In genomic region chr8:120208113-120208512, GRCm38 (mm10) we compare ENCODE assay signal across 31 mouse cellular contexts. TPM values are rescaled to one million over a fixed set of nuclear protein-coding genes. Genes with fewer than 3 reads are reported as not detected.
DNase-seq lines count a peak whose midpoint lies in the region; ATAC-seq and TF ChIP-seq lines count a peak whose summit lies in the region.
"Had no signal": no experiment of that assay in that cellular context is flagged by ENCODE, and none has a peak within 500 bp of the region (broad histone marks: within the 10 kb centered on the region; RNA-seq: fewer than 3 reads in every experiment).

No protein-coding gene starts in this region.

- no peaks in the 10 kb centered on the region for H3K27me3 ChIP-seq in lung, postnatal 0 days (replicated peaks; ENCODE audit: insufficient read depth, low read length)
- peaks cover 5% of the 10 kb centered on the region for H3K27me3 ChIP-seq in embryonic facial prominence, embryonic 10.5 days (replicated peaks; ENCODE audit: low read depth, poor library complexity, severe bottlenecking)
- peaks cover 14% of the 10 kb centered on the region; the same call in 1 of the 2 replicates for H3K27me3 ChIP-seq in limb, embryonic 10.5 days (ENCODE audit: low read depth, poor library complexity, severe bottlenecking)
- no peaks in the 10 kb centered on the region; the same call in 1 of the 2 replicates for H3K27me3 ChIP-seq in heart, embryonic 12.5 days (replicated peaks)
- H3K27me3 ChIP-seq: heart, embryonic 15.5 days; limb, embryonic 13.5 days; midbrain, embryonic 13.5 days; stomach, embryonic 15.5 days had no signal

- no peak overlapping the region for H3K4me3 ChIP-seq in lung, postnatal 0 days (ENCODE audit: low read depth, low read length)
- 0 out of 2 replicates have a peak overlapping the region, but pooled peaks have one; percentile 8 for H3K4me3 ChIP-seq in embryonic facial prominence, embryonic 10.5 days
- no peak overlapping the region for H3K4me3 ChIP-seq in limb, embryonic 10.5 days
- no peak overlapping the region for H3K4me3 ChIP-seq in heart, embryonic 12.5 days
- H3K4me3 ChIP-seq: heart, embryonic 15.5 days; limb, embryonic 13.5 days; lung, embryonic 15.5 days; megakaryocyte, embryonic 14.5 days; midbrain, embryonic 13.5 days; stomach, embryonic 15.5 days had no signal

- no peak overlapping the region for H3K4me2 ChIP-seq in lung, postnatal 0 days (replicated peaks; ENCODE audit: low read depth, low read length)
- no peak overlapping the region for H3K4me2 ChIP-seq in heart, embryonic 12.5 days
- H3K4me2 ChIP-seq: heart, embryonic 15.5 days; limb, embryonic 13.5 days; liver, embryonic 11.5 days; lung, embryonic 15.5 days; midbrain, embryonic 13.5 days; stomach, embryonic 15.5 days had no signal

- TF ChIP-seq EP300 in lung, postnatal 0 days (IDR thresholded peaks at IDR 0.05): peak; percentile 73

- no peak overlapping the region for H3K9ac ChIP-seq in lung, postnatal 0 days (replicated peaks; ENCODE audit: low read depth)
- H3K9ac ChIP-seq in heart, embryonic 12.5 days: no peak overlapping the region
- H3K9ac ChIP-seq: heart, embryonic 15.5 days; limb, embryonic 13.5 days; lung, embryonic 15.5 days; midbrain, embryonic 13.5 days; stomach, embryonic 15.5 days had no signal

- 41% methylated on average over 11 of the region's 11 CpGs for WGBS in lung, postnatal 0 days
- WGBS in embryonic facial prominence, embryonic 10.5 days: 67% methylated on average over 11 of the region's 11 CpGs
- 44% methylated on average over 11 of the region's 11 CpGs for WGBS in limb, embryonic 10.5 days
- 77% methylated on average over 11 of the region's 11 CpGs for WGBS in heart, embryonic 12.5 days

- DNase-seq in lung, postnatal 0 days (ENCODE audit: low spot score): peak; percentile 36
- DNase-seq in lung, postnatal 36 days: no peak
- DNase-seq in MN1 (ENCODE audit: low spot score): peak; percentile 31
- no peak for DNase-seq in embryonic facial prominence, embryonic 10.5 days (ENCODE audit: low spot score)
- no peak for DNase-seq in limb, embryonic 10.5 days (ENCODE audit: low spot score)
- no peak for DNase-seq in right cerebral cortex, adult 2 months (ENCODE audit: low spot score in 2 of 2)
- DNase-seq: adrenal gland, postnatal 10 days; cerebellum, adult 11 months; cerebellum, adult 9-10 months; embryo, embryonic 11 days; gastrocnemius, postnatal 14 days; kidney, adult 9 months; kidney, postnatal 10 days; layer of hippocampus, adult 9-11 months; right cerebral cortex, postnatal 14 days; thymus, postnatal 14 days had no signal

- no peak overlapping the region for H3K27ac ChIP-seq in lung, postnatal 0 days (ENCODE audit: low read length)
- peak overlapping the region; percentile 72 for H3K27ac ChIP-seq in embryonic facial prominence, embryonic 10.5 days (replicated peaks)
- peak overlapping the region; percentile 53; the same call in 1 of the 2 replicates for H3K27ac ChIP-seq in limb, embryonic 10.5 days
- H3K27ac ChIP-seq in heart, embryonic 12.5 days (ENCODE audit: poor library complexity, severe bottlenecking): no peak overlapping the region
- H3K27ac ChIP-seq: heart, embryonic 15.5 days; limb, embryonic 13.5 days; lung, embryonic 15.5 days; midbrain, embryonic 13.5 days; stomach, embryonic 15.5 days had no signal

- no peaks in the 10 kb centered on the region for H3K36me3 ChIP-seq in lung, postnatal 0 days (ENCODE audit: insufficient read depth, low read length)
- H3K36me3 ChIP-seq in embryonic facial prominence, embryonic 10.5 days (replicated peaks): no peaks in the 10 kb centered on the region
- H3K36me3 ChIP-seq in limb, embryonic 10.5 days: no peaks in the 10 kb centered on the region
- H3K36me3 ChIP-seq in heart, embryonic 12.5 days: no peaks in the 10 kb centered on the region
- H3K36me3 ChIP-seq: heart, embryonic 15.5 days; limb, embryonic 13.5 days; lung, embryonic 15.5 days; midbrain, embryonic 13.5 days; stomach, embryonic 15.5 days had no signal

- no peak for TF ChIP-seq CTCF in lung, postnatal 0 days (IDR thresholded peaks at IDR 0.05)

- peaks cover 11% of the 10 kb centered on the region for H3K4me1 ChIP-seq in lung, postnatal 0 days (ENCODE audit: insufficient read depth, low read depth, low read length)
- peaks cover 44% of the 10 kb centered on the region for H3K4me1 ChIP-seq in embryonic facial prominence, embryonic 10.5 days
- H3K4me1 ChIP-seq in limb, embryonic 10.5 days: peaks cover 44% of the 10 kb centered on the region
- peaks cover 29% of the 10 kb centered on the region for H3K4me1 ChIP-seq in heart, embryonic 12.5 days (replicated peaks)

- no peaks in the 10 kb centered on the region for H3K9me3 ChIP-seq in lung, postnatal 0 days (ENCODE audit: low read length)
- H3K9me3 ChIP-seq in embryonic facial prominence, embryonic 10.5 days: no peaks in the 10 kb centered on the region
- H3K9me3 ChIP-seq in limb, embryonic 10.5 days (replicated peaks): no peaks in the 10 kb centered on the region
- no peaks in the 10 kb centered on the region for H3K9me3 ChIP-seq in heart, embryonic 12.5 days (replicated peaks)
- H3K9me3 ChIP-seq: heart, embryonic 15.5 days; limb, embryonic 13.5 days; lung, embryonic 15.5 days; megakaryocyte, embryonic 14.5 days; midbrain, embryonic 13.5 days; stomach, embryonic 15.5 days had no signal

- peak; percentile 14; the same call in 1 of the 2 replicates for ATAC-seq in lung, postnatal 0 days
- no peak for ATAC-seq in heart, embryonic 12.5 days (ENCODE audit: insufficient number of reproducible peaks, low FRiP score)
- ATAC-seq: CD4-positive, CD25-positive, alpha-beta regulatory T cell, adult 4 months; forebrain, embryonic 14.5 days; hindbrain, embryonic 16.5 days; intestine, embryonic 16.5 days; midbrain, embryonic 13.5 days had no signal

RNA-seq across cellular contexts. Expression of gene Gse1, which starts 20.1 kb away (rescaled TPM):
- polyA plus RNA-seq in lung, postnatal 0 days (2015; fragmentation: Nextera tagmentation; extraction: Ambion mirVana): 9.5 and 9.9 TPM in 2 replicates
- 9.9 and 10.2 TPM in 2 replicates for polyA plus RNA-seq in embryonic facial prominence, embryonic 10.5 days (2016; fragmentation: Nextera tagmentation; extraction: Ambion mirVana)
- polyA plus RNA-seq in limb, embryonic 10.5 days (2016; fragmentation: Nextera tagmentation; extraction: Ambion mirVana): 6.7 and 8.1 TPM in 2 replicates
- 14.0 and 15.3 TPM in 2 replicates for polyA plus RNA-seq in heart, embryonic 12.5 days (2016; fragmentation: Nextera tagmentation; extraction: Ambion mirVana)

RNA-seq across cellular contexts. Expression of gene Fam92b, which starts 30.8 kb away (rescaled TPM):
- 3.9 and 6.5 TPM in 2 replicates for polyA plus RNA-seq in lung, postnatal 0 days (2015; fragmentation: Nextera tagmentation; extraction: Ambion mirVana)
- 0.83 and 0.86 TPM in 2 replicates for polyA plus RNA-seq in embryonic facial prominence, embryonic 10.5 days (2016; fragmentation: Nextera tagmentation; extraction: Ambion mirVana)
- polyA plus RNA-seq in limb, embryonic 10.5 days (2016; fragmentation: Nextera tagmentation; extraction: Ambion mirVana): 0.16 TPM in 1 of 2 replicates, not detected in the other
- not detected in 2 replicates for polyA plus RNA-seq in heart, embryonic 12.5 days (2016; fragmentation: Nextera tagmentation; extraction: Ambion mirVana)
- polyA plus RNA-seq: CD4-positive, CD25-positive, alpha-beta regulatory T cell, adult 4 months; limb, embryonic 13.5 days; liver, embryonic 16.5 days; small intestine, adult 2 months; urinary bladder, adult 2 months had no signal

Comparison
In these comparisons a context has a peak if more than half of its experiments do, and no peak if none do; other contexts are left out.
1. DNase-seq: peak in lung, postnatal 0 days (single experiment) and MN1 (single experiment); none in lung, postnatal 36 days (single experiment), embryonic facial prominence, embryonic 10.5 days (single experiment), limb, embryonic 10.5 days (single experiment) and right cerebral cortex, adult 2 months (0 of 2).
2. H3K27ac ChIP-seq: peak in embryonic facial prominence, embryonic 10.5 days (single experiment) and limb, embryonic 10.5 days (single experiment); none in lung, postnatal 0 days (single experiment) and heart, embryonic 12.5 days (single experiment).